ENCODE assay signal across 7 mouse cellular contexts in the genomic region with DNA sequence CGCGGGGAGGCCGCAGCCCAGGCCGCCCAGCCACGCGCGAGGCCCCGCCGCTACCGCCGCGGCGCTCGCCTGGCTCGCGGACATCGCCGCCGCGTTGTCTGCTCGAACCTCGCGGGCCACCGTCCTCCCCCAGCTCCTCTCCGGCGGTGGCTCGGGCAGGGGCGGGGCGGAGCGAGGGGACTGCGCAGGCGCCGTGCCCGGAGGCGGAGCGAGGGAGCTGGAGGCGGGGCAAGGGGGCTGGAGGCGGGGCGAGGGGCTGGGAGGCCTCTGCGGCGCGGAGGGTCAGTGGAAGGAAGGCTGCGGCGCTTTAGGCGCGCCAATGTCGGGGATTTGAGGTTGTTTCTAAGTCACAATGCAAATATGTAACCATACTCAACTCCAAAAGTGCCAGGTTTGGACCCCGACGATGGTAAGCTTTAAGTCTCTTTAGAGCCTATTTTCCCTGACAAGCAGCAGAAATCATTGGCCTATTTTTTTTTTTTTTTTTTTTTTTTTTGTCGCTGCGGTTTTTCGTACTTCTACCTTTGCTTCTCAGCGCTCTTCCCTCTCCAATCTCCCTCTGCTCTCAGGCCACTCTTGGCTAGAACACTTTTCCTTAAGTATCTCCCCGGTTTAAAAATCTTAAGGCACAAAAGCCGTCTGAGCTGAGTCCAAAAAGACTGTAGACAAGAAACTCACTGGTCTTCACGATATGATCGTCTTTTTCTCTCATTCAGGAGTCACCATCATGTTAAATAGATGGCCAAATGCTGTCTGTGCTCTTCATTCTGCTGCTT. TPM values are rescaled to one million over a fixed set of nuclear protein-coding genes. Genes with fewer than 3 reads are reported as not detected.
A peak's percentile ranks its signal among the peaks of the same experiment; 100 is the strongest.
DNase-seq lines count a peak whose midpoint lies in the region; ATAC-seq lines count a peak whose summit lies in the region.

A gene (minus strand): TSS at position 155 of the 776 bp plus-strand sequence.

- peak within 1 kb of the TSS; percentile 71 for H3K4me2 ChIP-seq in intestine, embryonic 15.5 days (replicated peaks)

- no peaks in the 10 kb centered on the region for H3K27me3 ChIP-seq in intestine, embryonic 15.5 days (replicated peaks)
- no peaks in the 10 kb centered on the region for H3K27me3 ChIP-seq in midbrain, embryonic 10.5 days (ENCODE audit: low read depth, poor library complexity, severe bottlenecking)

- peak; percentile 99 for DNase-seq in adrenal gland, adult 18-20 months (ENCODE audit: low spot score in 2 of 2)
- peak; percentile 93 for DNase-seq in embryo, embryonic 11 days
- DNase-seq in gastrocnemius, postnatal 36 days: peak; percentile 94 to 96
- DNase-seq in left cerebral cortex, postnatal 25 days (ENCODE audit: low spot score in 2 of 2): peak; percentile 95
- DNase-seq in midbrain, embryonic 10.5 days (ENCODE audit: low spot score): peak; percentile 97
- DNase-seq in right cerebral cortex, postnatal 4 days: peak; percentile 99

- peak within 1 kb of the TSS; percentile 91 for H3K27ac ChIP-seq in intestine, embryonic 15.5 days
- H3K27ac ChIP-seq in midbrain, embryonic 10.5 days (replicated peaks): peak within 1 kb of the TSS; percentile 98

- H3K9ac ChIP-seq in intestine, embryonic 15.5 days: peak within 1 kb of the TSS; percentile 94

- peaks cover 14% of the 10 kb centered on the region for H3K4me1 ChIP-seq in intestine, embryonic 15.5 days (replicated peaks)
- peaks cover 36% of the 10 kb centered on the region for H3K4me1 ChIP-seq in midbrain, embryonic 10.5 days

- no peaks in the 10 kb centered on the region for H3K36me3 ChIP-seq in intestine, embryonic 15.5 days
- peaks cover 3% of the 10 kb centered on the region; the same call in 1 of the 2 replicates for H3K36me3 ChIP-seq in midbrain, embryonic 10.5 days

- under 1% methylated on average over 54 of the region's 57 CpGs for WGBS in intestine, embryonic 15.5 days
- under 1% methylated on average over 57 of the region's 57 CpGs for WGBS in midbrain, embryonic 10.5 days

- intact Hi-C loops in gastrocnemius, postnatal 36 days (cut with DNase I): loop anchor here (5.0 kb wide), 2 partner anchors 72 to 162 kb away; no protein-coding TSS in a partner anchor
- intact Hi-C loops in left cerebral cortex, postnatal 25 days (cut with DNase I): loop anchor here (5.0 kb wide), 1 partner anchor 167 kb away; no protein-coding TSS in a partner anchor

- peak within 1 kb of the TSS; percentile 95 for H3K4me3 ChIP-seq in intestine, embryonic 15.5 days (replicated peaks)
- H3K4me3 ChIP-seq in midbrain, embryonic 10.5 days: peak within 1 kb of the TSS; percentile 96

- ATAC-seq in intestine, embryonic 15.5 days: peak; percentile 94

- no peaks in the 10 kb centered on the region for H3K9me3 ChIP-seq in intestine, embryonic 15.5 days
- H3K9me3 ChIP-seq in midbrain, embryonic 10.5 days (replicated peaks): no peaks in the 10 kb centered on the region

RNA-seq across cellular contexts. Expression of the gene that starts here (rescaled TPM):
- 10 to 100 TPM; 39.9 to 62.6 TPM for total RNA-seq in adrenal gland, adult 18-20 months (2021)
- 10 to 100 TPM; 27.5 to 29.7 TPM for total RNA-seq in gastrocnemius, postnatal 36 days (2021)
- 33.3 and 36.4 TPM in 2 replicates for polyA plus RNA-seq in intestine, embryonic 15.5 days (2015; fragmentation: Nextera tagmentation; extraction: Ambion mirVana)
- 10 to 100 TPM; 63.0 to 64.2 TPM for total RNA-seq in left cerebral cortex, postnatal 25 days (2021)
- polyA plus RNA-seq in midbrain, embryonic 10.5 days (2016; fragmentation: Nextera tagmentation; extraction: Ambion mirVana): 47.9 and 48.4 TPM in 2 replicates

Comparison
In these comparisons a context has a peak if more than half of its experiments do, and no peak if none do; other contexts are left out.
1. Peak in every context shown above with its lines: DNase-seq, ATAC-seq, H3K4me3 ChIP-seq and H3K27ac ChIP-seq.